Mouse (Mus musculus): ENCODE measurements around the gene Cadm1.

- no peak for TF ChIP-seq EP300 (IDR thresholded peaks at IDR 0.05; ENCODE audit: low read depth)
- no peak for TF ChIP-seq CTCF (IDR thresholded peaks at IDR 0.05; ENCODE audit: low read depth)
These were observed 43.5 kb downstream of the Cadm1 start for GRCm38 (mm10) chr9:47573456-47573855.

All from liver, postnatal 0 days (tissue).